Mouse (Mus musculus): Measurements from ENCODE around the gene Elovl7. TPM values are rescaled to one million over a fixed set of nuclear protein-coding genes. Genes with fewer than 3 reads are reported as not detected.

Gene Elovl7
- polyA plus RNA-seq, 1 experiment = not detected

DNA sequence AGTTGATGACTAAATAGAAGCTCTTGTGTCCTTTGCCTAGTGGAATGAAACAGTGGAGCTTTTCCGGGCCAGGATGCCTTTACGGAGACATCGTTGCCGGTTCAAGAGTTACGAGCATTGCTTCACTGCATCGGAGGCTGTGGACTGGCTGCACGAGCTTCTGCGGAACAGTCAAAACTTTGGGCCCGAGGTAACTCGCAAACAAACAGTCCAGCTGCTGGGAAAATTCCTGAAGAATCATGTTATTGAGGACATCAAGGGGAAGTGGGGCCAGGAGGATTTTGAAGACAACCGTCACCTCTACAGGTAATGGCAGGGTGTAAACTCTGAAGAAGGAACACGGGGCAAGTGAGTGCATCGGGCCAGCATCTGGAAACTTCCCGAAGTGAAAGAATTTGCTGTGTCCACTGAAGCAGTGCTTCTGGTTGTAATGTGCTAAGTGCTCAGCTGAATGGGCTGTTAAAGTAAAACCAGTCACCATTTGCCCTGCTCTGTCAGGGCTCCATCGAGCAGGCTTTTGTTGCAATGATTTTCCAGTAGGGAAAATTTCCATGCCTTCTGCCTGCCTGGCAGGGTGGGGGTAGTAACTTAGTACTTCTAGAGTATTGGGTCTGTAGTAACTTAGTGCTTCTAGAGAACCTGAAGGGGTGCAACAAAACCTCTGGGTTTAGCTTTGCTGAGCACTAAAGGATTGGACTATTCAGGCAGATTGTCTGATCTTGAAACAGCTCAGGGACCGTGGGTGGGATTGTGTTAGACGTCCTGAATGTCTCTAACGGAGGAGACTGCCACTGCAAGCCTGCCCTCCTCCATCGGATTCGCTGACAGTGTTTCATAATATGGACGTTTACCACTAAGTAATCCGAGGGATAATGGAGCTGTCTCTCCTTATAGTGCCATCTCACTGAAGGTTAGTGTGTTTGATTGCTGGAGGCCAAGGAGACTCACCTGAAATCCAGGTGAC, 109.9 kb downstream of the Elovl7 start:
- TF ChIP-seq POLR2A (IDR thresholded peaks at IDR 0.05; ENCODE audit: insufficient read depth, low read depth, low read length) = no peak
- TF ChIP-seq CTCF (IDR thresholded peaks at IDR 0.05; ENCODE audit: insufficient read depth, low read depth, low read length) = no peak
- 87% methylated on average over 22 of the region's 22 CpGs for WGBS
- no peak overlapping the region for H3K27ac ChIP-seq (ENCODE audit: insufficient read depth, low read depth, low read length)
- no peak overlapping the region for H3K4me3 ChIP-seq (ENCODE audit: insufficient read depth, low read depth, low read length)
- H3K4me1 ChIP-seq (ENCODE audit: control insufficient read depth, insufficient read depth, low read length) = no peaks in the 10 kb centered on the region

GRCm38 (mm10) chr13:108325871-108326270, 111.7 kb downstream of the Elovl7 start:
- H3K4me1 ChIP-seq (ENCODE audit: control insufficient read depth, insufficient read depth, low read length) = no peaks in the 10 kb centered on the region
- no peak overlapping the region for H3K27ac ChIP-seq (ENCODE audit: insufficient read depth, low read depth, low read length)
- TF ChIP-seq POLR2A (IDR thresholded peaks at IDR 0.05; ENCODE audit: insufficient read depth, low read depth, low read length) = no peak
- no peak for TF ChIP-seq CTCF (IDR thresholded peaks at IDR 0.05; ENCODE audit: insufficient read depth, low read depth, low read length)
- no peak overlapping the region for H3K4me3 ChIP-seq (ENCODE audit: insufficient read depth, low read depth, low read length)
- 91% methylated on average over 5 of the region's 5 CpGs for WGBS

DNA sequence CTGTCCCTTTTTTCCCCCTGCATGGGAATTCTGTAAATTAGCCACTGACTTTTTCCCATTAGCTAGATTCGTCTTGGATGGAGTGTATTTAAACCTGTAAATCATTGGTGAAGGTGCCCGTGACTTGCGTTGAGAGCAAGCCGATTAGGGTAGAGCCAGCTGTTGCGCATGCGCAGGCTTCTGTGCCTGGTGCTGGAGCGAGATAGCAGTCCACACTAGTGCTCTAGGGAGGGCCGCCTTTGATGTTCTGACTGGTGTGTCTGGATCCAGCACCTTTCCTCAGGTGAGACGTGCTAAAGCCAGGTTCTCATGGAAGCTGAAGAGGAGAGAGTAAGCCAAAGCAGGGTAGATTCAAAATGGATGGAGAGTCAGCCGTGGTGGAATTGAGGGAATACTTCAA, 112.1 kb downstream of the Elovl7 start:
- TF ChIP-seq POLR2A (IDR thresholded peaks at IDR 0.05; ENCODE audit: insufficient read depth, low read depth, low read length) (no peak), CTCF (IDR thresholded peaks at IDR 0.05; ENCODE audit: insufficient read depth, low read depth, low read length) (no peak)
- WGBS = 96% methylated on average over 10 of the region's 10 CpGs
- H3K27ac ChIP-seq (ENCODE audit: insufficient read depth, low read depth, low read length) = no peak overlapping the region
- H3K4me1 ChIP-seq (ENCODE audit: control insufficient read depth, insufficient read depth, low read length) = no peaks in the 10 kb centered on the region
- no peak overlapping the region for H3K4me3 ChIP-seq (ENCODE audit: insufficient read depth, low read depth, low read length)

DNA sequence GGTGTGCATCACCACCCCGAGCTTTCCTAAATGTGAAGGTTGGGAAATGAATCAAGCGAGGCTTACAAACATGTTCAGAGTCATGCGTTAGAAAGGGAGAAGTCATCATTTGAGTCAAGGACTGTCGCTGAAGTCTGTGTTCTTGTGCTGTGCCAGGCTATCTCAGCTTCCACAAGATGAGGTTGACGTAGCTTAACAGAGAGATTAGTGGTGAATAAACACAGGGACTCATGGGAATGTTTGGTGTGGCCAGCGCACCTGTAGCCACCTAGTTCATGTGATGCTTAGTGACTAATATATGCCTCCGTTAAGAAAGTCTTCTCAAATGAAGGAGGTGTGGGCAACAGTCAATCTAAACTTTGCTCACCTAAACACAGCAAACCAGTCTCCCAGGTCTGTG, 112.8 kb downstream of the Elovl7 start:
- H3K4me1 ChIP-seq (ENCODE audit: control insufficient read depth, insufficient read depth, low read length) = no peaks in the 10 kb centered on the region
- no peak overlapping the region for H3K4me3 ChIP-seq (ENCODE audit: insufficient read depth, low read depth, low read length)
- TF ChIP-seq CTCF (IDR thresholded peaks at IDR 0.05; ENCODE audit: insufficient read depth, low read depth, low read length) (no peak), POLR2A (IDR thresholded peaks at IDR 0.05; ENCODE audit: insufficient read depth, low read depth, low read length) (no peak)
- H3K27ac ChIP-seq (ENCODE audit: insufficient read depth, low read depth, low read length) = no peak overlapping the region
- WGBS = 92% methylated on average over 7 of the region's 7 CpGs

DNA sequence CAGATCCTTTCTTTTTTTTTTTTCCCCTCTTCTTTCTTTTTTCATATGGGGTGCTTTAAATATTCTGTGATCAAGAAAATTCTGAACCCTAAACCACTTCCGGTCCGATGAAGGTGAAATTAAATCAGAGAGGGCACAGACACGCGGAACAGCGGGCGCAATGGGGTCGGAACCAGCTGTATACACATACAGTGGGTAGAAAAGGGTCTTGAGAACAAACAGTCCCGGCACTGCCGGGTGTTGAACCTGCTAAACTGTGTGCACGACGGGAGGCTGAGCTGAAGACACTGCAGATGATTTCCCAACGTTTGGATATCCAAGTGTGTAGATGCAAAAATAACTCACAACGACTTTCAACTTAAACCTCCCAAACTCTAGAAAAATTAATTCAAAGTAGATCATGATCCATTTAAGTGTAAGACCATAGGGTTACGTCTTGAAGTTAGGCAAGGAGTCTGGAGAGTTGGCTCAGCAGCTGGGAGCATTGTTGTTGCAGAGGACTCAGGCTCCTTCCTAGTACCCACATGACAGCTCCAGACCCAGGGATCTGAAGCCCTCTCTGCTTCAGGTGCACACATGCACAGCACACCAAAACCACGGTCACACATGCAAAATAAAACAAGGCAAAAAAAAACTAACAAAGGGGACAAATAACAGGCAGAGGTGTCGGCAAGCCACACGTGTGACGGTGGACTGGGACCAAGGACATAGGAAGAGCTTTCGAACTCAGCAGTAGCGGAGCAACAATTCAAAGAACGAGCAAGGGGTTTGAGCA, 114.4 kb downstream of the Elovl7 start:
- H3K4me1 ChIP-seq (ENCODE audit: control insufficient read depth, insufficient read depth, low read length) = no peaks in the 10 kb centered on the region
- TF ChIP-seq CTCF (IDR thresholded peaks at IDR 0.05; ENCODE audit: insufficient read depth, low read depth, low read length) (no peak), POLR2A (IDR thresholded peaks at IDR 0.05; ENCODE audit: insufficient read depth, low read depth, low read length) (no peak)
- 94% methylated on average over 21 of the region's 21 CpGs for WGBS
- no peak overlapping the region for H3K27ac ChIP-seq (ENCODE audit: insufficient read depth, low read depth, low read length)
- H3K4me3 ChIP-seq (ENCODE audit: insufficient read depth, low read depth, low read length) = no peak overlapping the region

DNA sequence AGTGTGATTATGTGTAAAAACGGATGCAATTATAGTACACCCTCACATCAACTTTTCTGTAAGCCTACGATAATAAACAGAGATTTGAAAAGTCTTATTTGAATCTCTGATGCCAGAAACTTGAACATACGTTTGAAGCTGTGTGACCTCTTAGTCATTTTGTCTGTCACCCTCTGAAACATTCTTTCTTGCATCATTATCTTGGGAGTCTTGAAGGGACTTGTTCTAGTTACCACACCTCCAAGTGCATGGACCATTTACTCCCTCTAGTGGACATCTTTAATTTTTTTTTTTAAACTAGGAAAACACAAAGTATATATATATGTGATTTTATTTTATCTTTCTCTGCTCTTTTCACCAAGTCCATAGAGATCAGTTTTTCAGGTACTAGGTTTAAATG, 115.5 kb downstream of the Elovl7 start:
- 42% methylated on average over 3 of the region's 3 CpGs for WGBS

More for the DNA sequence above, 115.5 kb downstream of the Elovl7 start:
- Histone ChIP-seq H3K4me3 (ENCODE audit: insufficient read depth, low read depth, low read length) (no peak overlapping the region), H3K27ac (ENCODE audit: insufficient read depth, low read depth, low read length) (no peak overlapping the region), H3K4me1 (ENCODE audit: control insufficient read depth, insufficient read depth, low read length) (no peaks in the 10 kb centered on the region)
- TF ChIP-seq CTCF (IDR thresholded peaks at IDR 0.05; ENCODE audit: insufficient read depth, low read depth, low read length) (no peak), POLR2A (IDR thresholded peaks at IDR 0.05; ENCODE audit: insufficient read depth, low read depth, low read length) (no peak)

Other genes starting within 250 kb of the Elovl7 start
- not detected in 2 replicates for gene Smim15, start 170.0 kb upstream of the Elovl7 start, polyA plus RNA-seq (2012; ENCODE audit: insufficient read depth, insufficient read length, low replicate concordance, missing spikeins)
- not detected in 2 replicates for gene Ndufaf2, start 55.8 kb upstream of the Elovl7 start, polyA plus RNA-seq (2012; ENCODE audit: insufficient read depth, insufficient read length, low replicate concordance, missing spikeins)
- gene Ercc8, start 55.7 kb upstream of the Elovl7 start, polyA plus RNA-seq (2012; ENCODE audit: insufficient read depth, insufficient read length, low replicate concordance, missing spikeins) = not detected in 2 replicates
- gene Depdc1b, start 101.9 kb downstream of the Elovl7 start, polyA plus RNA-seq (2012; ENCODE audit: insufficient read depth, insufficient read length, low replicate concordance, missing spikeins) = not detected in 2 replicates
- not detected in 2 replicates for gene Pde4d, start 235.5 kb downstream of the Elovl7 start, polyA plus RNA-seq (2012; ENCODE audit: insufficient read depth, insufficient read length, low replicate concordance, missing spikeins)

Measured in olfactory bulb, adult 2 months (tissue).